Mouse (Mus musculus): ENCODE results near the gene Hbs1l.
A peak's percentile ranks its signal among the peaks of the same experiment; 100 is the strongest.
"Not testable (repeated sequence)": the region's sequence is repeated elsewhere in the genome, so short reads cannot be mapped to it uniquely, and the experiment has no call there.

The Hbs1l gene

DNA sequence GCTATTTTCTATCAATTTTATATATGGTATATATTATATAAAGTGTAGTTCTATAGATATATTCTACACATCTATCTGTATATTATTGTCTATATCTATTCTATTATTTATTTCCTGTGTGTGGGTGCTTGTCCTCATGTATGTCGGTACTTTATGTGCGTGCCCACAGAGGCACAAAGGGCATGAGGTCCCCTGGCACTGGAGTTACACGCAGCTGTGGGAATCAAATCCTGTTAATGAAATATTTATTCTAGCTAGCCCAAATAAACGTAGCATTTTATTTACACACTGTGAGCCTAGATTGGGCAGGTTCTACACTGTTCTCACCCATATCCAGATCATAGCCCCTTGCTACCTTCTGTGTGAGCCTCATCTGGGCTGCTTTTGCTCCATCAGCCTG lies 63.3 kb downstream of the Hbs1l start:
- DNase-seq (ENCODE audit: low read depth, low spot score) = no peak

DNA sequence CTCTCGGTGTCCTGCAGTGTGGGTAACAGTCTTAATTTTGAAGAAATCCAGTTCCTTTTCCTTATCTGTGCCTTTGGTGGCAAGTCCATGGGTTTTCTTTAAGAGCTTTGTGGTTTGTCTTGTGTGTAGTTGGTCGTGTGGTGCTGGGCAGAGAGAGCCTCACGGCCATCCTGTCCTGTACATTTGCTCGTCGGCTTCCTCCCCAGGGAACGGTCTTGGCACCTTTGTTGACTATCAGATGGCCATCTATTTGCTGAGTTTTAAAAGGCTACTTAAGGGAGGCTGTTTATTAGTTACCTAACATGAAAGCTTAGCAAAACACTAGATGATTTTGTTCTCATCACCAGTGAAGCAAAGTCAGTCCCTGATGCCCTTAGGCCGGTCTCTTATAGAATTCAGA lies 66.1 kb downstream of the Hbs1l start:
- no peak for DNase-seq (ENCODE audit: low read depth, low spot score)

DNA sequence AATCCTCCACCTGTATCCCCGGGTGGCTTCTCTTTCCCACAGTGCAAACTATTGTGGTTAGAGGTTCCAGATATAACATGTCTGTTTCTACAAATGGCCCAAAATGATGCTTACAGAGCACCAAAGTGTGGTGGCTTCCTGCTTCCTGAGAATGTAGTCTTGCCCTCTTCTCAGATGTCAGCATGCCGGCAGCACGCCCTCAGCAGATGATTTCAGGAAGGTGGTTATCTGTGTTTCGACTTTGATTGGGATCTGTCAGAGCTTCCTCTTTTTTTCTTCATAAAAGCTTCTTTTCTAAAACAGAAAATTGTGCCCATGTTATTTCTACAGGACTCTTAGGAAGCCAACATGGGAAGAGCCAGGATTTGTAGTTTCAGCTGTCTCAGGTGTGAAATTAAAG lies 67.5 kb downstream of the Hbs1l start:
- DNase-seq (ENCODE audit: low read depth, low spot score) = no peak

DNA sequence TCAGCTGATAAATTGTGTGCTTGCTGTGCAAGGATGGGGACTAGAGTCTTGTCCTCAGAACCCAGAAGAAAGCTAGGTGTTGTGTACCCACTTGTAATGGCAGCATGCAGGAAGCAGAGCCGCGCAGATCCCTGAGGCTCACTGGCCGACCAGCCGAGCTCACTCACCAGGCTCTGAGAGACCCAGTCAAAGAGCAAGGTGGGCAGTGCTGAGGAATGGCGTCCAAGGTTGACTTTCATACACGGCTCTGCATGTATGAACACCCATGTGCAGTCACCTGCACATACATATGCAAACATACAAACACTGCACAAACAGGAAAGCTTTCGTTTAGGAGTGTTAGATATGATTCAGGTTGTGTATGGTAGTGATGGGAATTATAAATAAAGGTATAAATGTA lies 69.2 kb downstream of the Hbs1l start:
- DNase-seq (ENCODE audit: low read depth, low spot score) = no peak

DNA sequence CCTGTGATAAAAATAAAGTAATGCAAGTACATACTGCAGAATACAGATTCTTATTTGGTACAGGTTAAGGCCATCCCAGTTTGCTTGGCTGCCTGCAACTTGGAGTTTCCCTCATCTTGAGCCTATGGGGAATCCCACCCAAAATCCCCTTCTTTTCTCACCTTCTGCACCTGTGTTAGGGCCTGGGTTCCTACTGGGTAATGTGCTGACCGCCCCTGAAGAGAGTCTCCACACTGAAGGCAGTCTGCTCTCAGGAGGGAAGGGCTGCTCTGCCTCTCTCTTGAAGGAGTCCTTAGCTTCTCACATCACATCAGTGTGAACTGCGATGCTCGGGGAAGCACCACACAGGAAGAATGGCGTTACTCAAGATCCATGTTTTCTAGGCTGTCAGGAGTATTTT lies 70.1 kb downstream of the Hbs1l start:
- no peak for DNase-seq (ENCODE audit: low read depth, low spot score)

DNA sequence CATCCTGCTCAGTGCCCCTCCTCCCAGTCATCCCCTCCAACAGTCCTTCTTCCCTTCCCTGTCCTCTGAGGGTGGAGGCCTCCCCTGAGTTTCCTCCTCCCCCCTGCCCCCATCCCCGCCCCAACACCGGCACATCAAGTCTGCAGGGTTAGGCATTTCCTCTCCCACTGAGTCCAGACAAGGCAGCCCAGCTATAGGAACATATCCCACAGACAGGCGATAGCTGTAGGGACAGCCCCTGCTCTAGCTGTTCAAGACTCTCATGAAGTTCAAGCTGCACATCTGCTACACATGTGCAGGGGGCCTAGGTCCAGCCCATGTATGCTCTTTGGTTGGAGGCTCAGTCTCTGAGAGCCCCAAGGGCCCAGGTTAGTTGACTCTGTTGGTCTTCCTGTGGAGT lies 70.7 kb downstream of the Hbs1l start:
- no peak for DNase-seq (ENCODE audit: low read depth, low spot score)

DNA sequence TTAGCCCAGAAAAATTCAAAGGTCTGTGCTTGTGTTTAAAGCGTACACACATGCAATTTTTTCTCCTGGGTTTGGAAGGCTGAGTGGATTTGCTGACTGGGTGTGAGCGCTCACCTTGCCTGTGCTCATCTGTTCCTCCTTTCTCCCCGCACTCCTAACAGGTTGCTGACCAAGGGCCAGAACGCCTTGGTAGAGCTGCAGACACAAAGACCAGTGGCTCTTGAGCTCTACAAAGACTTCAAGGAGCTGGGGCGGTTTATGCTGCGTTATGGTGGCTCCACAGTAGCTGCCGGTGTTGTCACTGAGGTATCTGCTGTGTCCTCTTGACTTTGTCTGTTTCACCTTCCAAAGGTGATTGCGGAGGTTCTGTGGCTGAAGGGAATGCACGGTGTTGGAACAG lies 71.7 kb downstream of the Hbs1l start:
- no peak for DNase-seq (ENCODE audit: low read depth, low spot score)

DNA sequence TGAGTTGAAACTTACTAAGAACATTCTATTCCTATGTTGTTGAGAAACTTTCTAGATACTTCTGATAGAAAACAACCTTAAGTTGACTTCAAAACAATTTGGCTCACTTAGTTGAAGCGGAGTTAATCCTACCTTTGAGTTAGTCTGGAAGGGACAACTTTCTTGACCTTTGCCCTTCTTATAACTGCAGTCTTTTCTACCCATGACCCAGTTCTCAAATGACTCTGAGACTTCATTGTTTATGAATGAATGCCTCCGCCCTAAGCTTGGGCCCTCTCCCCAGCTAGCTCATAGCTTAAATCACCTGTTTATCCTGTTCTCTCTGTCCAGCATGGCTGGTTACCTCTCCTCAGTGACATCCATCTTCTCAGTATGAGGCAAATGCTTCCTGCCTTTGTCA lies 73.8 kb downstream of the Hbs1l start:
- DNase-seq (ENCODE audit: low read depth, low spot score) = no peak

DNA sequence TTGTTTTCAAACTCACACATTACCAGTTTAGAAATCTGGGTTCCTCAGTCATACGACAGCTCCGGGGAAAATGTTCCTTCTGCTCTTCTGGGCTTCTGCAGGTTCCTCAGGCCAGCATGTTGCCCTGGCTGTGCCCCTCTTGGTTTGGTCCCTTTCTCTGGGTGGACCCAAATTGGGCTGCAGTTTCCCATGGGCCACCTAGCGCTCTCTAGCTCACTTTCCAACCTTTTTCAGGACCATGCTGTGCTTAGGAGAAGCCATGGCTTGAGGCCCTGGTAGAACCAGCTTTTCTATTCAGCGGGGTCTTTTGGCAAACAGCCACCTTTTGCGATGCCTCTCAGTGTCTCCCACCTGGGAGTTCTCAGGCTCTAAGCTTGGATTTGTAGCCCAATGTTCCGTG lies 76.5 kb downstream of the Hbs1l start:
- DNase-seq (ENCODE audit: low read depth, low spot score) = no peak

DNA sequence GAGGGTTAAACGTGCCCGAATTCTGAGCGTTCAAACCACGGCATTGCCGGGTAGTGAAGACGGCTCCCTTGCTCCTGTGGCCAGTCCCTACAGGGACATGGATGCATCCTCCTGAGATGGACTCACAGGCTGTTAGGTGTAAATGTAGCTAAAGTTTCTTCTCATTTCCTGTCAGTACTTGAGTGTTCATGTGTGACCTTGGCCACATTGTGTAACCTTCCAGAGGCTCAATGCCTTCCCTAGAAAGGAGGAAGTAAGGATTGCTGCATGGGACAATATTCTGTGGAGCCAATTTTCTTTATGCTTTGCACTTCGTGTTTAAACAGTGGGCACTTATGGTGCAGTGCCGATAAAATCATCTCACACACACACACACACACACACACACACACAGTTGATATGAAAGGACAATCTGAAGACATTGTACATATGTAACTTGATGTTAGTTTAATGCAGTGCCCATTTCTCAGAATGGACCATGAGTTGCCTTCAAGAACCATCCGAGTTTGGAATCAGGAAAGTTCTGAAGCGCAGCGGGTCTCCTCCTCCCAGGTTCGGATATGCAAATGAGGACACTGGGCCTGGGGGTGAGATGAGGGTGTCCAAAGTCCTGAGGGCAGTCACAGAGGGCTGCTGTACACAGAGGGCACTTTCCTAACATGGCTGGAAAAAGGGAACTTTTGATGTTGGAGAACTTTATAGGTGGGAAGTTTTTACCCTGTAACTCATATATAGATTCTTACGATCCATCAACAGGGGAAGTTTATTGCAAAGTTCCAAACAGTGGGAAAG lies 81.1 kb downstream of the Hbs1l start, which contains the start of gene Aldh8a1:
TSS of gene Aldh8a1 (plus strand) at position 610 of the 792 bp plus-strand sequence.
- no peak for DNase-seq (ENCODE audit: low read depth, low spot score)

DNA sequence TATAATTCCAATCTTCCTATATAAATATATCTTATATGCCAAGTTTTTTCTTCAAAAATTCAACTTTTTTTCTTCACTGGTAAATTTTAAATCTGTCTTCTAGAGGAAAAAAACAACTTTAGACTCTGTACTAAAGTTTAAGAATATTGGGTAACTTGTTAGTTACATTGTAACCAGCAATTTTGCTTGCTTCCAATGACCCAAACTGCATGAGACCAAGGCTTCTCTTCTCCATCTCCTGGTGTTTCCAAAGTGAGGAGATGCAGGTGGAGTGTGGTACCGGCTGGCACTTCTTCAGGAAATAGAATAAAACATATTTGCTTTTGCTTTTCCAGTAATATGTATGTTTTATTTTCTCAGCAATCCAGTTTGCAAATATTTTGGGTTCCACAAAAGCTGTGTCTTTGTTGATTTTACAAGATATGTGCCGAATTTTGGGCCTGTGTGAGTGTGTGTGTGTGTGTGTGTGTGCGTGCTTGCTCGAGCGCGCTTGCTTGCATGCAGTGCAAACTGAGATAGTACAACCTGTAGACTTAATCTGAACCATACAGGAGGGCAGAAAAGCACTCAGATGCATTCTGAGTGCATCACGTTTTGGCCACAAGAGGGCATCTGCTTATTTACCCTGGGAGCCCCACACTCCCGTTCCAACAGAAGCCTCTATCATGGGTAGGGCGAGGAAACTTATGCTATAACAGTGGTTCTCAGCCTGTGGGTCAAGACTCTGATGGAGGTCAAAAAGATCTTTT lies 82.6 kb downstream of the Hbs1l start:
- DNase-seq (ENCODE audit: low read depth, low spot score) = peak; percentile 15

DNA sequence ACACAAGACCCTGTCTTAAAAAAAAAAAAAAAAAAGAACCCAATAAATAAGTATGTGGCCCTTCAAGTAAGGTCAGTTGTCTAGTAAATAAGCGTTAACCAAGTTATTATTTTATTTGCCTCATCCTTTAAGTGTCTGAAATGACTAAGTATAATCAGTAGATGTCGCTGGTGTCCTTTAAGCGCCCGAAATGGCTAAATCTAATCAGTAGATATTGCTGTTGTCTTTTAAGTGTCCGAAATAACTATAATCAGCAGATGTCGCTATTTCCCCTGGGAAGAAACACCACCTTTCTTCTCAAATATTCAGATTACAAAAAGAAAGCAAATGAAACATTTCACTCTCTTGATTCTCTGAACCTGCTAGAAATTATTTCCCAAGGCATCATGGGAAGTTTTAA lies 87.1 kb downstream of the Hbs1l start:
- DNase-seq (ENCODE audit: low read depth, low spot score) = peak; percentile 57

DNA sequence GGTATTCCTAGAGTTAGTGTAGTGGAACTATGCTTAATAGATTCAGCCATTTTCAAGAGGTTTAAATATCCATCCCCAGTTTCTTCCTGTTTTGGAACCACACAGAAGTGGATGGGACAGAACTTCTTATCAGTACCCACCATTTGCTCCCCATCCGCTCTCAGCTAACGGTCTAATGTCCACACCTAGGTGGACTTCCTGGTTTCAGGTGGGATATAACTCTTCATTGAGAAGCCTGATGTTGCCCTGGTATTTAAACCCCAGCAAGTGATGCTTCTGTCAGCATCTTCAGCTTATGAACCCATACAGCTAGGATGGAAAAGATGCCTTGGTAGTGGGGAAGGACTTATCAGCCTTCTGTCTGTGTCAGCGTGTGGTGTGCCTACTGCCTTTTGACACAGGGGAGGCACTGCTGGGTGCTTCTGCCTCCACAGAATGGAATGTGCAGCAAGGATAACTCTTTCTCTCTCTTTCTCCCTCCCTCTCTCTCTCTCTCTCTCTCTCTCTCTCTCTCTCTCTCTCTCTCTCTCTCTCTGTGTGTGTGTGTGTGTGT lies 89.4 kb downstream of the Hbs1l start:
- no peak for DNase-seq (ENCODE audit: low read depth, low spot score)

DNA sequence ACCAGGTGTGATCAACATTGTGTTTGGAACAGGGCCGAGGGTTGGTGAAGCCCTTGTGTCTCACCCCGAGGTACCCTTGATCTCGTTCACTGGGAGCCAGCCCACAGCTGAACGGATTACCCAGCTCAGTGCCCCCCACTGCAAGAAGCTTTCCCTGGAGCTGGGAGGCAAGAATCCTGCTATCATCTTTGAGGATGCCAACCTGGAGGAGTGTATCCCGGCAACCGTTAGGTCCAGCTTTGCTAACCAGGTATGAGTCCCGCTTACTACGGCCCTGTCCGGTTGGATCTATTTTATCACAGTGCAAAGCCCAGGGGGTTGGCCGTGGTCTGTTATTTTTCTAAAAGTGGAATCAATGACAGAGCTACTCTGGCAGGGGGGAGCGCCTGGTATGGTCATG lies 93.3 kb downstream of the Hbs1l start:
- DNase-seq (ENCODE audit: low read depth, low spot score) = no peak

DNA sequence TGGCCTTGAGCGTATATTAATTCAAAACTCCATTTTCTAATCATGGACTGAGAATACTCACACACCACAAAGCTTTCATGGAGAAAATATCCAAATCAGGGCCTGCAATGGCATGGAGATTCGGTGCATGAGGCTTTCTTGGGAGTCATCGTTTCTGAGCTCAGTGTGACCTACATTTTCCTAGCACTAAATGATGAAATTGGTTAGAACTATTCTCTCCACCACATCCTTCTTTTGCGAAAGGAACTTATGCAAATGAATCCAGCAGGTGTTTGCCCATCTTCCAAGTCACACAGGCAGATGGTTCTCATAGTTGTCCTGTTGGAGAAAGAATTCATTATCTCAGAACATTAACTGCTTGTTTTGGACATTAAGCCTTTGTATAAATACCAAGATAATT lies 94.7 kb downstream of the Hbs1l start:
- no peak for DNase-seq (ENCODE audit: low read depth, low spot score)

DNA sequence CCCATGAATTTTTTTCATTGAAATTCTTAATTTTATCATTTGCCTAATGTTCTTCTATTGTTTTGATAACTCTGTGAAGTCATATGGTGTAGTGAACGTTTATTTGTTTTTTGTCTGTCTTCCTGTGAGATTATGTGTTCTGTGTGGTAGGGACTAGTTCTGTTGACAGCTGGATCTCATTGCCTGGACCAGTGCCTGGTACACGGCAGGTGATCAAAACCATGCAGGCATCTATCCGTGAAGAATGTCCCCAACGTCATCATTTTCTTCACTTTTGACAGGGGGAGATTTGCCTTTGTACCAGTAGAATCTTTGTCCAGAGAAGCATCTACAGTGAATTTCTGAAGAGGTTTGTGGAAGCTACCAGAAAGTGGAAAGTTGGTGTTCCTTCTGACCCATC lies 95.5 kb downstream of the Hbs1l start:
- no peak for DNase-seq (ENCODE audit: low read depth, low spot score)

DNA sequence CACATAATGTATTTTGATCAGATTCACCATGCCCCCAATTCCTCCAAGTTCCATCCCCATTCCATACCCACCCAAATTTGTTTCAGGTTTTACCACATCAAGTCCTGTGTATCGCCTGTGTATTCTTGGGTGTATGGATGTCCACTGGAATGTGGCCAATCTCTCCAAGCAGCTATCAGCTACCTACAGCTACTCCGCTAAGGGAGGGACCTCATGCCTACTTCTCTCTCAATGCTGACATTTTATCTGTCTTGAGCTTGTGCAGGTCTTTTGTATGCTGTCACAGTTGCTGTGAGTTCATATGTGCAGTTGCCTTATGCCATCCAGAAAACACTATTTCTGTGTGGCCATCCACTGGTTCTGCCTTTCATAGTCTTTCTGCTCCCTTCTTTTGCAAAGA lies 97.6 kb downstream of the Hbs1l start:
- no peak for DNase-seq (ENCODE audit: low read depth, low spot score)

DNA sequence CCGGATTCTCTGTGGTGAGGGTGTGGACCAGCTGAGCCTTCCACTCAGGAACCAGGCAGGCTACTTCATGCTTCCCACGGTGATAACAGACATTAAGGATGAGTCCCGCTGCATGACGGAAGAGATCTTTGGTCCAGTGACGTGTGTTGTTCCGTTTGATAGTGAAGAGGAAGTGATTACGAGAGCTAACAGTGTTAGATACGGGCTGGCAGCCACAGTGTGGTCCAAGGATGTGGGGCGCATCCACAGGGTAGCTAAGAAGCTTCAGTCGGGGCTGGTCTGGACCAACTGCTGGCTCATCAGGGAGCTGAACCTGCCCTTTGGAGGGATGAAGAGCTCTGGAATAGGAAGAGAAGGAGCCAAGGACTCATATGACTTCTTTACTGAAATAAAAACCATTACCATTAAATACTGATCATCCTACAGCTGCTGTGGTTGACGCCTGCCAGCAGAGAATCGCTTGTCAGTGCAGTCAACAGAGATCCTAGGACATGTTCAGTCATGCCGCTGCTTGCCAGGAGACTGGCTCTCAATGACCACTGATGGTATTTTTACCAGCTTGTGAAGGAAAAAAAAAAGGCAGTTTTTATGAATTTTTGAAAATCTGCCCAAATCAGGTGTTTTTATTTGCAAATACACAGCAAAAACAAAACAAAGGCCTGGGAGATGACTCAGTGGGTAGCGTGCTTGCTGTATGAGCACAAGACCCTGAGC lies 99.8 kb downstream of the Hbs1l start:
- DNase-seq (ENCODE audit: low read depth, low spot score) = no peak

DNA sequence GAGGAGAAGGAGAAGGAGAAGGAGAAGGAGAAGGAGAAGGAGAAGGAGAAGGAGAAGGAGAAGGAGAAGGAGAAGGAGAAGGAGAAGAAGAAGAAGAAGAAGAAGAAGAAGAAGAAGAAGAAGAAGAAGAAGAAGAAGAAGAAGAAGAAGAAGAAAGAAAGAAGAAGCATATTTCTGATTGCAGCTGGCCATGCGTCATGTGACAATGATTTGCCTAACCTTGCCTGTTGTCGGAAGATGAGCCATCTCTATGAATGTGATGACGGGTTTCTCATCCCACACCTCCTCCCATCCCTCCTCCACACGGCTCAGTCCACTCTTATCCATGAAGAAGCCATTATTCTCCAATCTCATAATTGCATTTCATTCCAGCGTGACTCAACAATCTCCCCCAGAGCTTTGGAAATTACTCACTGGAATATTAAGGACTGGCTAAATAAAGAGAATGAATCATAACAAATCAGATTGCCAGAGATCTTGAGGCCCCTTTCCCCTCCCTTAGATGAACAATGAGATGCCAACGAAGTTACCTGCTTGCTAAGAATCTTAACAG lies 103.2 kb downstream of the Hbs1l start:
- not testable (repeated sequence) for DNase-seq (ENCODE audit: low read depth, low spot score)

DNA sequence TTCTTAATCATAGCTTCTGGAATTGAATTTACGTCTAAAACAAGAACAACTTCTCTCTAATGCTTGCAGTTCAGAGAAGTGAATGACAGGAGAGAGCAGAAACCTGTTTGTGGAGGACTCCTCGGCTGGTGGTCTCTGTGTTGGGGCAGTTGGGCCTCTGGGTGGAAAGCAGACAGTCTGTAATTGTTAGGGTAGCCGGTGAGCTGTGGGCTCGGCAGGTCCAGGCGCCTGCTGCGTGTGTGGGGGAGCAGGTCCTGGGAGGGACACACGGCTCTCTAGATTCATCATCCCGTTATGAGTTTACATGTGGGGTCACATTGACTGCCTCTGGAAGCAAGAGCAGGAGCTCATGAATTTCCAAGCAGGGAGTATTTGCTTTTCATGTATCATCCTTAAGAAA lies 103.8 kb downstream of the Hbs1l start:
- no peak for DNase-seq (ENCODE audit: low read depth, low spot score)

DNA sequence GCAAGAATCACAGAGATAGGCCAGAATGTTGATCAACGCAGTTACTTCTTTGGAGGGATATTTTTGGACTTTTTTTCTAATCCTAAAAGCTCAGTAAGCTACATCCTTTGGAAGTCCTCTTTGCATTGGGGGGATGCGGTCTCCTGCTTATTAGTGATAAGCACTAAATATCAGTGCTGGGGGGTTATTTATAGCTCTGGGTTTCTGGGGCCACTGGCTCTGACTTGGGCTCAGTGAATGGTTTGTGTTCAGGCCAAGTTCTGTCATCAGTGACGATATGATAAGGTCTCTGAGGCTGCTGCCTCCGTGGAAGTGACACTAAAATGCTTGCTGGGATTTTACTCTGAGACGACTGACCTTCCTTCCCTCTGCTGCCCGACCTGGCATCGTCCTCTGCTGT lies 104.3 kb downstream of the Hbs1l start:
- no peak for DNase-seq (ENCODE audit: low read depth, low spot score)

DNA sequence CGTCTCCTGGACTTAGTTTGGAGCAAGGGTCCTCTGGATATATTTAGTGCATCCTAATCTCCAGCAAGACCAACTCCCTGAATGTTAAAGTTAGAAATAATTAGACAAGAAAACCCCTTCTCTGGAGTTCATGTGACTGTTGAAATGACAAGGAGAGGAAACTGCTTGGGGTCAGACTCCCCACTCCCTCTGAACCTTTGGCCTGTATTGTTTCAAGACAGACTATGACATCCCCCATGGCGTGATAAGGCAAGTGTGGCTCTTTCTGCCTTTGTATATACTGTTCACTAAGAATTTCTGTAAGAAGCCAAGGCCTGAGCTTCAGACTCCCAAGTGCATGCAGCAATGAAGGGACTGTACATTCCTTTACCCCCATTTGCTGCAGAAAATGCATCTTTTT lies 104.7 kb downstream of the Hbs1l start:
- no peak for DNase-seq (ENCODE audit: low read depth, low spot score)
